In genomic region chr7:139021326-139021725, GRCm38 (mm10) we compare ENCODE assay signal across 6 mouse cellular contexts.
"Had no signal": no experiment of that assay in that cellular context is flagged by ENCODE, and none has a peak within 500 bp of the region (broad histone marks: within the 10 kb centered on the region; RNA-seq: fewer than 3 reads in every experiment).

No protein-coding gene starts in this region.

- H3K4me3 ChIP-seq: liver, embryonic 15.5 days; neural tube, embryonic 12.5 days had no signal

- H3K4me1 ChIP-seq: liver, embryonic 15.5 days had no signal

- H3K27me3 ChIP-seq: liver, embryonic 15.5 days; neural tube, embryonic 12.5 days had no signal

- H3K27ac ChIP-seq: liver, embryonic 15.5 days; midbrain, embryonic 12.5 days; neural tube, embryonic 12.5 days; stomach, postnatal 0 days had no signal

- H3K36me3 ChIP-seq: liver, embryonic 15.5 days; midbrain, embryonic 12.5 days; neural tube, embryonic 12.5 days had no signal

- ATAC-seq: lung, postnatal 0 days had no signal

- DNase-seq: left cerebral cortex, postnatal 4 days had no signal

- H3K9ac ChIP-seq: liver, embryonic 15.5 days; midbrain, embryonic 12.5 days; neural tube, embryonic 12.5 days had no signal

- H3K9me3 ChIP-seq: liver, embryonic 15.5 days; midbrain, embryonic 12.5 days; neural tube, embryonic 12.5 days had no signal
